Mouse (Mus musculus) limb, embryonic 14.5 days (tissue): Measurements from ENCODE around the gene Capns1. TPM values are rescaled to one million over a fixed set of nuclear protein-coding genes. Genes with fewer than 3 reads are reported as not detected.
"Not testable (repeated sequence)": the region's sequence is repeated elsewhere in the genome, so short reads cannot be mapped to it uniquely, and the experiment has no call there.

ENCODE experiments used
- ATAC-seq: fragments of 200-750 bp; cut with Nextera tagmentation; 2 replicates; pipeline ENCODE4 v1.8.0; 2017; ENCODE audit warnings: low read depth, moderate number of reproducible peaks, moderate TSS enrichment; ENCODE audit not compliant: low FRiP score
- DNase-seq: peaks from one replicate; pipeline ENCODE4 v3.0.0-alpha.2; 2015; ENCODE audit warnings: low spot score
- H3K27ac ChIP-seq: fragments of 300-500 bp; sonication (generic); replicated peaks from 2 replicates; pipeline ENCODE4 v1.5.1; 2014; ENCODE audit warnings: low read depth, mild to moderate bottlenecking, low read length, moderate library complexity, mixed read lengths
- H3K27me3 ChIP-seq: fragments of 300-500 bp; sonication (generic); 2 replicates; pipeline ENCODE4 v1.6.1; 2014; ENCODE audit warnings: low read length, mixed read lengths; ENCODE audit not compliant: control insufficient read depth, insufficient read depth
- H3K36me3 ChIP-seq: fragments of 300-500 bp; sonication (generic); 2 replicates; pipeline ENCODE4 v1.6.1; 2014; ENCODE audit warnings: mild to moderate bottlenecking, low read length, moderate library complexity, mixed read lengths; ENCODE audit not compliant: control insufficient read depth, insufficient read depth
- H3K4me1 ChIP-seq: fragments of 300-500 bp; sonication (generic); 2 replicates; pipeline ENCODE4 v1.6.1; 2014; ENCODE audit warnings: antibody characterized with exemption, low read length, mixed read lengths; ENCODE audit not compliant: control insufficient read depth, insufficient read depth
- H3K4me2 ChIP-seq: fragments of 300-500 bp; sonication (generic); replicated peaks from 2 replicates; pipeline ENCODE4 v1.6.1; 2014; ENCODE audit warnings: low read depth, mild to moderate bottlenecking, low read length, moderate library complexity; ENCODE audit not compliant: severe bottlenecking
- H3K4me3 ChIP-seq: fragments of 300-500 bp; sonication (generic); replicated peaks from 2 replicates; pipeline ENCODE4 v1.5.1; 2014; ENCODE audit warnings: low read length
- H3K9ac ChIP-seq: fragments of 300-500 bp; sonication (generic); 2 replicates; pipeline ENCODE4 v1.6.1; 2014; ENCODE audit warnings: mild to moderate bottlenecking, low read depth, low read length, moderate library complexity; ENCODE audit not compliant: severe bottlenecking
- H3K9me3 ChIP-seq: fragments of 300-500 bp; sonication (generic); 2 replicates; pipeline ENCODE4 v1.6.1; 2016; ENCODE audit warnings: low read length; ENCODE audit not compliant: control insufficient read depth
- POLR2A ChIP-seq: fragments of 200-500 bp; IDR thresholded peaks from 2 replicates; pipeline ENCODE4 v1.8.0; 2012; ENCODE audit warnings: inconsistent platforms, mild to moderate bottlenecking, moderate library complexity, borderline replicate concordance; ENCODE audit not compliant: insufficient read depth, insufficient read length; ENCODE audit errors: extremely low read depth
- WGBS: fragments of 180-500 bp; shearing (Covaris S2); extraction: QIAGEN DNeasy Blood & Tissue Kit; methylation state at CpG from one replicate; pipeline ENCODE4 v1.1.7; 2014; 5-methylcytosine and 5-hydroxymethylcytosine counted together
- polyA plus RNA-seq, 2 experiments: library from polyadenylated mRNA; depleted of rRNA in 1 of 2; stranded (reverse) in 1 of 2; unstranded in 1 of 2; fragments of >200 nt; fragmentation: Nextera tagmentation in 1 of 2; extraction: Ambion mirVana in 1 of 2; gene quantifications; 2 replicates each; pipeline versions ENCODE4 v1.2.1 to v1.2.3; 2012 to 2014

The Capns1 gene
- polyA plus RNA-seq, 2 experiments = 117 to 392 TPM

DNA sequence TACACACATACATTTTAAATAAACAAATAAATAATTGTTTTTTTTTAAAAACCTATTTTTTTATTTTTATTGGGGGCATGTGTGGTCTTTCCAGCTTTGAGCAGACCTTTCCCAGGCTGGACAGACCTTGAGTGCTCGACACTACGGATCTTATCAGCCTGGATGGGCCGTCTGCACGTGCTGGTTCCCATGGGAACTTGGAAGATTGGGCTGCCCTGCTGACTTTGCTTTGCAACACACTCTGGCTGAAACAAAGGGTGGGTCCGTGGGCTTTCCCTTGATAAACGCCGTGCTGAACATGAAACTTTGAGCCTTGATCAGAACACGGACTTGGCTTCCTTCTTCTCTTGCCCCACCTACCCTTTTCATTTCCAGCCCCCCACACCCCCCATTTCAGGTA, 5.8 kb upstream of the Capns1 start:
- Histone ChIP-seq H3K9ac (no peak overlapping the region), H3K4me1 (peaks cover 9% of the 10 kb centered on the region), H3K9me3 (no peaks in the 10 kb centered on the region), H3K36me3 (no peaks in the 10 kb centered on the region), H3K27me3 (no peaks in the 10 kb centered on the region), H3K4me2 (no peak overlapping the region), H3K27ac (no peak overlapping the region), H3K4me3 (no peak overlapping the region)
- no peak for ATAC-seq
- WGBS = 52% methylated on average over 8 of the region's 8 CpGs
- DNase-seq = no peak
- TF ChIP-seq POLR2A = no peak

DNA sequence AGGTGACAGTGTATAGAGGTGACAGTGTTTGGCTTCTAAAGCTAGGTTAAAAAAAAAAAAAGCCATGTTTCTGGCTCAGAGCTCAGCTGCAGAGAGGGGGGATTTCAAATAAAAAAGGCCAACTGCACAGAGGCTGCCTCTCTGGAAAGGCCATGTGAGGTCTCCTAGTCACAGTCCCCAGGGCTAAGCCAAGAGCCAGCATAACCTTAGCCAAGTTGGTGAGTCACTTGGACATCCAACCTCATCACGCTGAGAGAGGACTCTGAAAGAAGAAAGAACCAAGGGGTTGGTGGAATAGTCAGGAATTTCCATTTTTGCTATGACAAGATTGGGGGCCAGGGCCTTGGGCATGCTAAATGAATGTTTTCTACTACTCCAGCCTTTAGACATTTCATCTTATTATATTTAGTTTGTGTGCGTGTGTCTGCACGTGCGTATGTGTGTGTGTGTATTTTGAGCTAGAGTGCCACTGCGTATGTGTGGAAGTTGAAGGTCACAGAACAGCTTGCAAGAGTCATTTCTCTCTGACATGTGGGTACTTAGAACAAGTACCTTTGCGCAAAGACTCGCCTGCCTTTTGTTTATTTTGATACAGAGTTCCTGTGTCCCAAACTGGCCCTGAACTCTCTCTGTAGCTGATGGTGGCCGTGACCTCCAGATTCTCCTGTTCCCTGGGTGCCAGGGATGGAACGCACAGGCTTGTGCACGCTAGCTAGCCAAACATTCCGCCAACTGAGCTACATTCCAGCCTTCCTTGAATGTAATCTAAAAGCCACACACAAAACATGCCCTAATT, 4.5 kb upstream of the Capns1 start:
- TF ChIP-seq POLR2A = no peak
- no peak overlapping the region for H3K4me3 ChIP-seq
- H3K36me3 ChIP-seq = no peaks in the 10 kb centered on the region
- H3K4me1 ChIP-seq = peaks cover 9% of the 10 kb centered on the region
- WGBS = 81% methylated on average over 11 of the region's 11 CpGs
- DNase-seq (no peak), ATAC-seq (no peak)
- H3K9me3 ChIP-seq = no peaks in the 10 kb centered on the region
- H3K9ac ChIP-seq = no peak overlapping the region
- no peak overlapping the region for H3K27ac ChIP-seq
- no peaks in the 10 kb centered on the region for H3K27me3 ChIP-seq
- no peak overlapping the region for H3K4me2 ChIP-seq

DNA sequence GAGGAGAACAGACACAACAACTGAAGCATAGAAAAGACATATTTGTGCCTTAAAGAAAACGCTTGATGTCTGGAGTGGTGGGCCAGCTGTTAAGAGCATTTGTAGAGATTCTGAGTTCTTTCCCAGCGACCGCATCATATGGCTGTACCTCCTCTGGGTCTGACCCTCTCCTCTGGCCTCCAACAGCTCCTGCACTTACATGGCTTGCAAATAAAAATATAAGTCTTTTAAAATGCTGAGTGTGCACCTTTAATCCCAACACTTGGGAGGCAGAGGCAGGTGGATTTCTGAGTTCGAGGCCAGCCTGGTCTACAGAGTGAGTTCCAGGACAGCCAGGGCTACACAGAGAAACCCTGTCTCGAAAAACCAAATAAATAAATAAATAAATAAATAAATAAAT, 2.0 kb upstream of the Capns1 start:
- not testable (repeated sequence) for H3K4me3 ChIP-seq, H3K27me3 ChIP-seq, H3K9me3 ChIP-seq, DNase-seq, H3K9ac ChIP-seq, H3K4me1 ChIP-seq, H3K27ac ChIP-seq, H3K36me3 ChIP-seq, ATAC-seq, H3K4me2 ChIP-seq
- WGBS = 81% methylated on average over 5 of the region's 5 CpGs

- H3K9ac ChIP-seq = no peak overlapping the region
- H3K36me3 ChIP-seq = no peaks in the 10 kb centered on the region
- H3K27me3 ChIP-seq = no peaks in the 10 kb centered on the region
- peaks cover 11% of the 10 kb centered on the region for H3K4me1 ChIP-seq
- no peak for DNase-seq
- ATAC-seq = no peak
- WGBS = 81% methylated on average over 5 of the region's 5 CpGs
- H3K4me2 ChIP-seq = no peak overlapping the region
- no peak overlapping the region for H3K4me3 ChIP-seq
- H3K9me3 ChIP-seq = no peaks in the 10 kb centered on the region
- no peak overlapping the region for H3K27ac ChIP-seq
- no peak for TF ChIP-seq POLR2A
Measured at GRCm38 (mm10) chr7:30200200-30200599, 1.6 kb upstream of the Capns1 start.

DNA sequence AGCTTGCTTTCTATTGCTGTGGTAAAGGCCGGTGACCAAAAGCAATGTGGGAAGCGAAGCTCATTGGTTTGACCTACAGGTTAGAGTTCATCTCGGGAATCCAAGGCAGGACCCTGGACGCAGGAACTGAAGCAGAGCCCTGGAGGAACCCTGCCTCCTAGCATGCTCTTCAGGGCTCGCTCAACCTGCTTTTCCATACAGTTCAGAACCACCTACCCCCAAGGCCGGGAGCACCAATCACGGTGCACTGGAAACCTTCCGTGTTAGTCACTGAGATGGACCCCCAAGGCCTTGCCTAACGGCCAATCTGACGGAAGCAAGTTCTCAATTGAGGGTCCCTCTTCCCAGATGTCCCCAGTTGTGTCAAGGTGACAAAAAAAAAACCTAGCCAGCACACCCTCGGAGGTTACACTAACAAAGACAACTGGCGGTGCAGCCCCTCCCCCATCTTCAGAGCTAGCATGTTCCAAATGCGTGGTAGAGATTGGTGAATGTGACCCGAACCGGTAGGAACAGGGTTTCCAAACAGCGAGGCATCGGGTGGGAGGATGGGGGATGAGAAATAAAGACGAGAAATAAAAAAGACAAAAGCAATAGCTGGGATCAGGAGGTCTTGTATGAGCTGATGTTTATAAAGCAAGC, 1.0 kb upstream of the Capns1 start:
- Histone ChIP-seq H3K9me3 (no peaks in the 10 kb centered on the region), H3K4me2 (no peak overlapping the region), H3K4me3 (no peak overlapping the region), H3K27ac (no peak overlapping the region), H3K4me1 (peaks cover 12% of the 10 kb centered on the region), H3K36me3 (no peaks in the 10 kb centered on the region), H3K27me3 (no peaks in the 10 kb centered on the region), H3K9ac (no peak overlapping the region)
- DNase-seq = no peak
- no peak for TF ChIP-seq POLR2A
- WGBS = 79% methylated on average over 18 of the region's 18 CpGs
- no peak for ATAC-seq
